Mouse (Mus musculus) hindbrain, embryonic 13.5 days (tissue): ENCODE results near the gene Rxra. TPM values are rescaled to one million over a fixed set of nuclear protein-coding genes. Genes with fewer than 3 reads are reported as not detected.

Experiments used
- ATAC-seq: fragments of 200-750 bp; cut with Nextera tagmentation; 2 replicates; pipeline ENCODE4 v1.8.0; 2017; ENCODE audit warnings: moderate TSS enrichment; ENCODE audit not compliant: low FRiP score
- H3K27ac ChIP-seq: fragments of 300-500 bp; sonication (generic); 2 replicates; pipeline ENCODE4 v1.5.1; 2015; ENCODE audit warnings: inconsistent platforms, mild to moderate bottlenecking, moderate library complexity
- H3K27me3 ChIP-seq: fragments of 300-500 bp; sonication (generic); 2 replicates; pipeline ENCODE4 v1.6.1; 2015; ENCODE audit warnings: mild to moderate bottlenecking, inconsistent platforms
- H3K36me3 ChIP-seq: fragments of 300-500 bp; sonication (generic); 2 replicates; pipeline ENCODE4 v1.6.1; 2015; ENCODE audit warnings: mild to moderate bottlenecking, inconsistent platforms
- H3K4me1 ChIP-seq: fragments of 300-500 bp; sonication (generic); replicated peaks from 2 replicates; pipeline ENCODE4 v1.6.1; 2015; ENCODE audit warnings: inconsistent platforms
- H3K4me2 ChIP-seq: fragments of 300-500 bp; sonication (generic); 2 replicates; pipeline ENCODE4 v1.6.1; 2015; ENCODE audit warnings: inconsistent platforms, mild to moderate bottlenecking, moderate library complexity
- H3K4me3 ChIP-seq: fragments of 300-500 bp; sonication (generic); 2 replicates; pipeline ENCODE4 v1.5.1; 2015; ENCODE audit warnings: mild to moderate bottlenecking, inconsistent platforms
- H3K9ac ChIP-seq: fragments of 300-500 bp; sonication (generic); 2 replicates; pipeline ENCODE4 v1.6.1; 2015; ENCODE audit warnings: mild to moderate bottlenecking, inconsistent platforms
- H3K9me3 ChIP-seq: fragments of 300-500 bp; sonication (generic); 2 replicates; pipeline ENCODE4 v1.6.1; 2016; ENCODE audit warnings: inconsistent platforms
- WGBS: fragments of 180-500 bp; shearing (Covaris S2); methylation state at CpG from one replicate; pipeline ENCODE4 v1.1.7; 2015; 5-methylcytosine and 5-hydroxymethylcytosine counted together
- polyA plus RNA-seq: library from polyadenylated mRNA; unstranded; fragments of >200 nt; fragmentation: Nextera tagmentation; extraction: Ambion mirVana; gene quantifications from 2 replicates; pipeline ENCODE4 v1.2.1, GENCODE M21; 2015

Gene Rxra
- polyA plus RNA-seq, 1 experiment from 2014 or later, result 4.7 TPM

DNA sequence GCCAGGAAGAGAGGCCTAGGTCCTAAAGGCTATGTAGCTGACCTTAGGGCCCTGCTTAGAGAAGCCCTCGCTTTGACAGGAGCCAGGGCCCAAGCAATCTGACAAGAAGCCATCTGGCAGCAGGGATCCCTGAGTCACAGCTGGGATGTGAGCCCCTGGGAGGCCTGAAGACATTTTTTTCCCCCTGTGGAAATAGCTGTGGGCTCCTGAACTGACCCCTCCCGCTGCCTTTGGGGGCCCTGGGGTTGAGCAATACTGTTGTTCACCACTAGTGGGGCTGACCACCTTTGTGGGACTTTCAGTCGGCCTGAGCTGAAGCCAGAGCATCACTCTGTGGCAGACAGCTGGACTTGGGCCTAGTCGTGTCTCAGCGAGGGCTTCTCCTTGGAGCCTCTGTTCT lies 99.4 kb downstream of the Rxra start:
- Histone ChIP-seq H3K9me3 (no peaks in the 10 kb centered on the region), H3K9ac (no peak overlapping the region), H3K27ac (no peak overlapping the region), H3K4me2 (no peak overlapping the region), H3K27me3 (no peaks in the 10 kb centered on the region), H3K36me3 (no peaks in the 10 kb centered on the region), H3K4me1 (no peaks in the 10 kb centered on the region; the same call in 1 of the 2 replicates), H3K4me3 (no peak overlapping the region)
- no peak for ATAC-seq
- WGBS, result 46% methylated on average over 5 of the region's 5 CpGs

DNA sequence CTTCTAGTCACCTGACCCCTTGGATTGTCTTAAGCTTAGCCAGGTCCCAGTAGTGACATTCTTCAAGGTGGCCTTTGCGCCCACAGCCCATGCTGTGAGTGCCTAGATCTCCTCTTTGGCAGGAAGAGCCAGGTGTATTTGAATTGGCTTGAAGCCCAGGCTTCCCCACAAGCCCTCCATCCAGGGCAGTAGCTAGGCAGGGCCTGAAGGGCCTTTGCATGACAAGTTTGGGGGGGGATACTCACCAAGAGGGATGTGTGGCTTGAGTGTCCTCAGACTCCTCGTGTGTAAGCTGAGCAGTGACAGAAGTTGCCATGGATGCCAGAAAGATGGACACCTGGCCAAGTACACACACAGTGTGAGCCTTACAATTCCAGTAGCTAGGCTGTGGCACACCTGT lies 101.5 kb downstream of the Rxra start:
- H3K4me1 ChIP-seq, result no peaks in the 10 kb centered on the region; the same call in 1 of the 2 replicates
- H3K9ac ChIP-seq, result no peak overlapping the region
- 74% methylated on average over 2 of the region's 2 CpGs for WGBS
- no peak overlapping the region for H3K4me3 ChIP-seq
- no peak overlapping the region for H3K27ac ChIP-seq
- no peak overlapping the region for H3K4me2 ChIP-seq
- no peaks in the 10 kb centered on the region for H3K9me3 ChIP-seq
- no peaks in the 10 kb centered on the region for H3K36me3 ChIP-seq
- H3K27me3 ChIP-seq, result no peaks in the 10 kb centered on the region
- ATAC-seq, result no peak

GRCm38 (mm10) chr2:27778289-27778688 lies 102.0 kb downstream of the Rxra start:
- Histone ChIP-seq H3K27ac (no peak overlapping the region), H3K4me1 (no peaks in the 10 kb centered on the region; the same call in 1 of the 2 replicates), H3K27me3 (no peaks in the 10 kb centered on the region), H3K4me2 (no peak overlapping the region), H3K9ac (no peak overlapping the region), H3K9me3 (no peaks in the 10 kb centered on the region), H3K4me3 (no peak overlapping the region), H3K36me3 (no peaks in the 10 kb centered on the region)
- ATAC-seq, result no peak
- 83% methylated on average over 6 of the region's 6 CpGs for WGBS

- Histone ChIP-seq H3K4me1 (no peaks in the 10 kb centered on the region), H3K4me2 (no peak overlapping the region), H3K4me3 (no peak overlapping the region), H3K9ac (no peak overlapping the region), H3K9me3 (no peaks in the 10 kb centered on the region), H3K27me3 (no peaks in the 10 kb centered on the region), H3K36me3 (no peaks in the 10 kb centered on the region), H3K27ac (no peak overlapping the region)
- ATAC-seq, result no peak
- WGBS, result 91% methylated on average over 9 of the region's 9 CpGs
These were observed 103.1 kb downstream of the Rxra start for GRCm38 (mm10) chr2:27779291-27779866.

- Histone ChIP-seq H3K4me2 (no peak overlapping the region), H3K9me3 (no peaks in the 10 kb centered on the region), H3K27me3 (no peaks in the 10 kb centered on the region), H3K4me1 (no peaks in the 10 kb centered on the region), H3K27ac (no peak overlapping the region), H3K36me3 (no peaks in the 10 kb centered on the region), H3K4me3 (no peak overlapping the region), H3K9ac (no peak overlapping the region)
- ATAC-seq, result no peak
- 89% methylated on average over 7 of the region's 7 CpGs for WGBS
These were observed 103.9 kb downstream of the Rxra start for GRCm38 (mm10) chr2:27780162-27780561.

- Histone ChIP-seq H3K27ac (no peak overlapping the region), H3K9me3 (no peaks in the 10 kb centered on the region), H3K4me3 (no peak overlapping the region), H3K4me2 (no peak overlapping the region), H3K27me3 (no peaks in the 10 kb centered on the region), H3K4me1 (no peaks in the 10 kb centered on the region), H3K9ac (no peak overlapping the region), H3K36me3 (no peaks in the 10 kb centered on the region)
- no peak for ATAC-seq
- WGBS, result 89% methylated on average over 8 of the region's 8 CpGs
These were observed 109.1 kb downstream of the Rxra start for GRCm38 (mm10) chr2:27785363-27785762.

DNA sequence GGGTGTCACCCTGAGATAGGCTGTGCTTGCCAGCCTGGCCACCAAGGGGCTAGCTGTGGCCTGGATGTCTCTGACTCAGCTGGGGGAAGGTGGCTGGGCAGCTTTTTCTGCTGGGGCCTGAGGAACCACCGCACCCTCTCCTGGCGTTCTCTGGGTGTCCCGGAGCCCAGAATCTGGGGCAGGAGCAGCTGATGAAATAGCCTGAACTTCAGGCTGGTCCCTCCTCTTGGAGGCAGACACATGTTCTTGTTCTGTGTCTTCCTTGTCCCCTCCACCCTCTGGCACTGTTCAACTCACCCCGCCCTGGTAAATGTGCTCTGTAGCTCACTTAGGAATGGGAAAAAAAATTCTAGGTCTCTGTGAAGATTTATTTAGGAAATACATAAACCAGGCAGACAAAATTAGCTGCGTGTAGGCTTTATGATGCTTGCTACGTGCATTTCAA lies 109.8 kb downstream of the Rxra start:
- 92% methylated on average over 6 of the region's 6 CpGs for WGBS
- H3K27me3 ChIP-seq, result no peaks in the 10 kb centered on the region
- no peak overlapping the region for H3K4me3 ChIP-seq
- no peak overlapping the region for H3K9ac ChIP-seq
- no peak overlapping the region for H3K27ac ChIP-seq
- no peaks in the 10 kb centered on the region for H3K9me3 ChIP-seq
- no peaks in the 10 kb centered on the region for H3K36me3 ChIP-seq
- ATAC-seq, result no peak
- H3K4me1 ChIP-seq, result no peaks in the 10 kb centered on the region
- no peak overlapping the region for H3K4me2 ChIP-seq

DNA sequence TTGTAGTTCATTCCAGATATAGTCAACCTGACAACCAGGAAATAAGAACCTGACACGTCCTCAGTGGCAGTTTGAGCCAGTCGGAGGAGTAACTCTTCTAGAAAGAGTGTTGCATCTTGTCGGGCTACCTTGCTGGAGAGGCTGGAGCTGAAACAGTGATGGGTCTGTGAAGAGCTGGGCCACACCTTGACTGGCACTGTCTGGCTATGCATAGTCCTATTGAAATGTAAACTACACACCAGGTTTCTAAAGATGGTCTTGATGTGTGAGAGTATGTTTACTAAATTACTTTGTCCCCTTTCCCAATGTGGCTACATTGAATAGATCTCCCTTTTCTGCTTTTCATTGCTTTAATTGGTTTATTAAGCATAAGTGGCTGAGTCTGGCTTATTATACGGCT lies 115.3 kb downstream of the Rxra start:
- WGBS, result 83% methylated on average over 4 of the region's 4 CpGs
- Histone ChIP-seq H3K27me3 (no peaks in the 10 kb centered on the region), H3K4me3 (no peak overlapping the region), H3K9me3 (no peaks in the 10 kb centered on the region), H3K36me3 (no peaks in the 10 kb centered on the region), H3K4me1 (no peaks in the 10 kb centered on the region), H3K9ac (no peak overlapping the region), H3K4me2 (no peak overlapping the region), H3K27ac (no peak overlapping the region)
- no peak for ATAC-seq

DNA sequence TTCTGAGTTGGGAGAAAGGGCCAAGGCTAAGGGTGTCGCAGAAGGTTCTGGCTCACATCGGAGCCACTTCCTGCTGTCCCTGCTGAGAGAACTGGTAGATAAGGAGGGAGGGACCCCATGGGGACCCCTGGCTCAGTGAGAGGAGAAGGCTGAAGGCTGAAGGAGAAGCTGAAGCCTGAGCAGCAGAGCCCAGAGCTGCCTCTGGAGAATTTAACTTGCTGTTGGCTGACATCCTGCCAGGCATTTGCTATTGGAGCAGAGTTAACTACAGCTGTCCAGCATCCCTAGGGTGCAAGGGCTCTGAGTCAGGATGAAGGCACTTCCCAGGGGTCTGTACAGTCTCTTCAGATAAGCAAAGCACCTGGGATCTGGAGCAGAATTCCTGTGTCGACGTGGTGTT lies 122.8 kb downstream of the Rxra start:
- WGBS, result 68% methylated on average over 4 of the region's 4 CpGs
- 0 out of 2 replicates have a peak, but pooled peaks cover 6% of the 10 kb centered on the region for H3K4me1 ChIP-seq
- no peaks in the 10 kb centered on the region for H3K36me3 ChIP-seq
- H3K4me3 ChIP-seq, result no peak overlapping the region
- H3K4me2 ChIP-seq, result no peak overlapping the region
- no peak overlapping the region for H3K27ac ChIP-seq
- no peaks in the 10 kb centered on the region for H3K27me3 ChIP-seq
- no peak overlapping the region for H3K9ac ChIP-seq
- ATAC-seq, result no peak
- H3K9me3 ChIP-seq, result no peaks in the 10 kb centered on the region

GRCm38 (mm10) chr2:27801041-27801440 lies 124.8 kb downstream of the Rxra start:
- WGBS, result 62% methylated on average over 2 of the region's 2 CpGs
- Histone ChIP-seq H3K9ac (no peak overlapping the region), H3K9me3 (no peaks in the 10 kb centered on the region), H3K4me1 (0 out of 2 replicates have a peak, but pooled peaks cover 6% of the 10 kb centered on the region), H3K36me3 (no peaks in the 10 kb centered on the region), H3K4me3 (no peak overlapping the region), H3K4me2 (no peak overlapping the region), H3K27me3 (no peaks in the 10 kb centered on the region), H3K27ac (no peak overlapping the region)
- no peak for ATAC-seq

GRCm38 (mm10) chr2:27802493-27802892 lies 126.3 kb downstream of the Rxra start:
- Histone ChIP-seq H3K9ac (no peak overlapping the region; the same call in 1 of the 2 replicates), H3K9me3 (no peaks in the 10 kb centered on the region), H3K4me1 (0 out of 2 replicates have a peak, but pooled peaks cover 6% of the 10 kb centered on the region), H3K4me2 (no peak overlapping the region), H3K27ac (no peak overlapping the region), H3K36me3 (no peaks in the 10 kb centered on the region), H3K27me3 (no peaks in the 10 kb centered on the region), H3K4me3 (no peak overlapping the region)
- 30% methylated on average over 9 of the region's 9 CpGs for WGBS
- no peak for ATAC-seq

DNA sequence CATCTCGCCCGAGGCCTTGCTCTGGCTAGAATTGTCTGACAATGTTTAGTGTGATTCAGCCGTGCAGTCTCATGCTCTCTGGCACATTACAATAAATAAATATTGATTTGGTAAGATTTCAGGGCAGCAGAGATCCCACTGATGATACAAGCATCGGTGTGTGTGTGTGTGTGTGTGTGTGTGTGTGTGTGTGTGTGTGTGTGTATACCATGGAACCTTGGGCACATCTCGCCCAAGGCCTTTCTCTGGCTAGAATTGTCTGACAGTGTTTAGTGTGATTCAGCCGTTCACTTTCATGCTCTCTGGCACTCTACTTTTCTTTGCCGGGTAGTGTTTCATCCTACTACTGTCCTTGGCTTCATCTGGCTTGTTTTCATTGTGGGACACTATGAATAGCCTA lies 130.5 kb downstream of the Rxra start:
- Histone ChIP-seq H3K4me1 (0 out of 2 replicates have a peak, but pooled peaks cover 6% of the 10 kb centered on the region), H3K36me3 (no peaks in the 10 kb centered on the region), H3K27me3 (no peaks in the 10 kb centered on the region), H3K4me3 (no peak overlapping the region), H3K27ac (no peak overlapping the region), H3K9ac (no peak overlapping the region), H3K4me2 (no peak overlapping the region), H3K9me3 (no peaks in the 10 kb centered on the region)
- WGBS, result 92% methylated on average over 7 of the region's 7 CpGs
- no peak for ATAC-seq

- Histone ChIP-seq H3K4me3 (no peak overlapping the region), H3K27ac (no peak overlapping the region), H3K9ac (no peak overlapping the region), H3K27me3 (no peaks in the 10 kb centered on the region), H3K4me1 (0 out of 2 replicates have a peak, but pooled peaks cover 1% of the 10 kb centered on the region), H3K36me3 (no peaks in the 10 kb centered on the region), H3K4me2 (no peak overlapping the region), H3K9me3 (no peaks in the 10 kb centered on the region)
- no peak for ATAC-seq
- WGBS, result 86% methylated on average over 3 of the region's 3 CpGs
These were observed 131.4 kb downstream of the Rxra start for GRCm38 (mm10) chr2:27807684-27808083.
